Mouse (Mus musculus): Measurements from ENCODE around the gene Tmem141.

DNA sequence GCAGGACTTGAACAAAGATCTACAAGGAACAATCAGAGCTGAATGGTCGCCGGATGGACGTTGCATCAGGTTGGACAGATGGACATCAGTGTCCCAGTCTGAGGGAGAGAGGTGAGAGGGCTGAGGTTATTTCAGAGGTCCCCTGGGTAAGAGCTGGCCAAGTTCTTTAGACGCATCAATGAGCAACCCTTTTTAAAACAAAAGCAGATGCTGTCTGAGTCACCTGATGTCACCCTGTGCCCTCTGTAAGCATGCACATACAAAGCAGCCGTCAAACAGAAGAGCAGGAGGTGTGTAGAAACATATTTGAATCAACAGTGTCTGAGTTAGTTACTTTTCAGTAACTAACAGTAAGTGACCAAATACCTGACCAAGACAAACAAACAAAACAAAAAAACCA lies 42.3 kb upstream of the Tmem141 start:
- TF ChIP-seq CTCF (IDR thresholded peaks at IDR 0.05; ENCODE audit: control insufficient read depth, insufficient read depth, insufficient read length), result no peak
- TF ChIP-seq MYOG (IDR thresholded peaks at IDR 0.05; ENCODE audit: control insufficient read depth, extremely low read depth, insufficient read length), result no peak
- TF ChIP-seq MAX (IDR thresholded peaks at IDR 0.05), result no peak

All from C2C12 (cell line).